Mouse (Mus musculus) layer of hippocampus, adult 9-11 months (tissue): ENCODE measurements at regions not wholly inside any gene's neighbourhood (a gene's known extent, or its start where the extent isn't known, plus 50 kb on each side); places are given as distances from the start of the nearest gene placed in this dataset.

ENCODE experiments used
- DNase-seq: peaks from one replicate; pipeline ENCODE4 v3.0.0; 2022

DNA sequence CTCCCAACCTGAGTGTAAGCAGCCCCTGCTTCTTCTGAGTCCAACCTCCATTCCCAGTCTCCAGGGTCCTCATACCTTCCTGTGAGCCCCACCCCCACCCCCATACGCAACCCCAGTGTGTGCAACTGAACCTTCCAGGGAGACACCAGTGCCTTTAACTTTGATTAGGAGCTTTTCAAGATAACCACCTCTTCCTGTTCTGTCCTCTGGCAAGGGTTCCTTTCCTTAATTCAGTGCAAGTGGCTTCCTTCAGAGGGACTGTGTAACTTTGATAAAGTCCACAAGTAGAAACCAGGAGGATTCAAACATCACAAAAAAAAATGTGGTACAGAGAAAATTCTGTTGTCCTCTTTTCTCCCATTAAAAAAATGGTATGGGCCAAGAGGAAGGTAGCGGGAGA lies 174.2 kb upstream of the Nfe2l3 start:
- DNase-seq, result no peak

- DNase-seq, result no peak
These were observed 168.9 kb upstream of the Nfe2l3 start for GRCm38 (mm10) chr6:51263595-51263994.

- no peak for DNase-seq
These were observed 167.1 kb upstream of the Nfe2l3 start for GRCm38 (mm10) chr6:51265329-51265728.

- no peak for DNase-seq
These were observed 165.7 kb upstream of the Nfe2l3 start for GRCm38 (mm10) chr6:51266721-51267120.

DNA sequence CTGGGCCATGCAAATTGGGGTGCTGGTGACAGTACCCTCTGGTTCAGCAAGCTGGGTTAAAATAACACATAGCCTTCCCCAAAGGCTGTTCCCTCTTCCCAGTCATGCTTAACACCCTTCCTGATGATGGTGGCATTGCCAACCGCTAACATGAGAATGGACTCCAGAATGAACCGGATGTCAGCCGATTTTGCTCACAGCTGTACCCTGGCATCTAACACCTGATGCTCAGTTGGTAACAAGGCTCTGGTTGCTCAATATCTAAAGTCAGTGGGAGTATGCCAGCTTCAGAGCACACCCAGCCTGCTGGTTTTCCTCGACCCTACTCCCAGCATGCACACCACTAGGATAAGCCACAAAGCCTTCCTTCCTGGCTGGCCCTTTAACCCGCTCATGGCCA lies 164.6 kb upstream of the Nfe2l3 start:
- no peak for DNase-seq

DNA sequence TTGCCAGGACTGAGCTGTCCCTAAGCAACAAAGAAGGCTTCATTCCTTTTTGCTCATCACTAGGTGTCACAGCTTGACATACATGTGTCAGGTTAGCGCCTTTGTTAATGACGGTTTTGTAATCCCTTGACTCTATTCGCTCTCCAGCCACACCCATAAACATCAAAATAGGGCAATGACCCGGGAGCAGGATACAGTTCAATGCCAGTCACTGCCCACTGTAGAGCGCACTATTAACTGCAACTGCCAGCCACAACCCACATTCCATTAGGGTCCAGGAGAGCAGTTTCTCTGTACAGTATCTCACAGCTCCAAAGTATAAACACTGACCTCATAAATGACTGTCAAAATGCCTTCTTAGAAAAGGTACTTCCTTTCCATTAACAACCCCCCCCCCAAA lies 163.5 kb upstream of the Nfe2l3 start:
- DNase-seq, result no peak

- no peak for DNase-seq
These were observed 162.9 kb upstream of the Nfe2l3 start for GRCm38 (mm10) chr6:51269617-51270016.

DNA sequence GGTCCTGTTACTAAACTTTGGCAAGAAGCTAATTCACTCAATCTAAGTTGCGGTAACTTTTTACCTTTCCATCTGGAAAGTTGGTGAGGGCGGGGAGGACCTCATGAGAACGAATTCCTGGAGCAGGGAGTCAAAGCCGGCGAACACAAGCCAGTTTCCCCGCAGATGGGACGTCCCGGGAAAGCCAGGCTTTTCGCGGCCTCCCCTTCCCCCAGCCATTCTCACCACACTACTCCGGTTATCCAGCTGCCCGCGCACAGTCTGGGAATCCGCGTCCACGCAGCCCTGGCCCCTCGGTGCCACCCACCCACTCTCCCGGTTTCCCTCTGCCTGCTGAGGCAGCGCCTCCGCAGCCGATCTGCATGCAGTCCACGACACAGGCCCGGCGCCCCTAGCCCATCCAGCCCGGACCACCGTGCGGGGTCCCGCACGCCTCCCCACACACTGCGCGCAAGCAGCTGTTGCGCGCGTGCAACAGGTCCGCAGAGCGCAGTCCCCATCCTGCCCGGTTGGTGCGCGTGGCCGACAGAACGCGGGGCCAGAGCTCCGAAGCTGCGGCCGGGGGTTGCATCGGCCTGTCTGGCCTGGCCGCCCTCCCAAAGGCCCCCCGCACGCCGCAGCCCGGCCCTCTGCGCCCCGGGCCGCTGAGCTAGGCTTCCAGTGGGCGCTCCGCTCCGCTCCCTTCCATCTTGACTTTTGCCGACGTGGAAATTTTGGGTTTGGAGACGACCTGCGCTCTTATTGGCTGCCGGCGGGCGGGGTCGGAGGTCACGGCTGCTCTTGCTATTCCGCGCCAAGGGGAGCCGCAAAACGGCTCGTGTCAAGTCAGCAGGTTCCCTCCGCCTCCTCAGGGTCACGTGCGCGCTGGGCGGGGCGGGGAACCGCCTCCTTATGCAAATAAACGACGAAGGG lies 162.0 kb upstream of the Nfe2l3 start:
- DNase-seq, result peak; percentile 51

GRCm38 (mm10) chr6:51271128-51271480 lies 161.4 kb upstream of the Nfe2l3 start:
- no peak for DNase-seq

GRCm38 (mm10) chr6:51272136-51272736 lies 160.2 kb upstream of the Nfe2l3 start:
- DNase-seq, result no peak

GRCm38 (mm10) chr6:51279491-51279890 lies 153.0 kb upstream of the Nfe2l3 start:
- no peak for DNase-seq

DNA sequence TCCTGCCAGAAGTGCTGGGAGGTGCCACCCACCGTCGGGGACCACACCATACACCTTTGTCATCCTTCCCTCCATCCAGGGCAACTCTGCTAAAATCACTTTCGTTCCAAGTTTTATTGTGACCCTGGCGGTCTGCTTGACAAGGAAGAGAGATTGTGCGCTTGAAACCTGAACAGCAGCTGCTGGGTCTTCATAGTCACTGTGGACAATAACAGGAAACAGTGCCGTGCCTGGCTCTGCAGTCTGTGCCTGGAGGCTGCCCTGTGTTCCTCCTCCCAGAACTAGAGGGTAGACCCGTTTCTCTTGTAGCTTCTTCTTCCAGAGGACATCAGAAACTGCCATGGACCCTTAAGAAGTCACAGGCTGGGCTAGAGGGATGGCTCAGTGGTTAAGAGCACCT lies 152.2 kb upstream of the Nfe2l3 start:
- DNase-seq, result no peak

- DNase-seq, result no peak
These were observed 148.4 kb upstream of the Nfe2l3 start for GRCm38 (mm10) chr6:51283916-51284706.

DNA sequence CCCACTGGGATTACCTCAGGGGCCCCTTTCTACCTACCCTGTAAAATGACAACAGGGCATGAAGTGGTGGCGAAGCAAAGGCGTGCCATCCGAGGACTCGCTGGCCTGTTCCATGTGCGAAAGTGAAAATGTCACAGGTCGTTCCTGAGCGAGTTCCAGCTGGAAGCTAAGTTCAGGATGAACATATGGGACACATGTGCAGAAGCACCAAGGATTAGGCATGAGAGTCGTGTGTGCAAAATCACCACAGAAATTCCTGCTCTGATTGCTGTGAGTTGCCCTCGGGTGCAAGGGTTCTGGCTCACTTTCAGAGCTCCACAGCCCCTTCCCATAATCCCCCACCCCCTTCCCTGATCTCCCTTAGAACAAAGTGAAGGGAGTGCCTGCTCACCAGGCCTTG lies 147.6 kb upstream of the Nfe2l3 start:
- no peak for DNase-seq

- no peak for DNase-seq
These were observed 145.6 kb upstream of the Nfe2l3 start for GRCm38 (mm10) chr6:51286836-51287235.

DNA sequence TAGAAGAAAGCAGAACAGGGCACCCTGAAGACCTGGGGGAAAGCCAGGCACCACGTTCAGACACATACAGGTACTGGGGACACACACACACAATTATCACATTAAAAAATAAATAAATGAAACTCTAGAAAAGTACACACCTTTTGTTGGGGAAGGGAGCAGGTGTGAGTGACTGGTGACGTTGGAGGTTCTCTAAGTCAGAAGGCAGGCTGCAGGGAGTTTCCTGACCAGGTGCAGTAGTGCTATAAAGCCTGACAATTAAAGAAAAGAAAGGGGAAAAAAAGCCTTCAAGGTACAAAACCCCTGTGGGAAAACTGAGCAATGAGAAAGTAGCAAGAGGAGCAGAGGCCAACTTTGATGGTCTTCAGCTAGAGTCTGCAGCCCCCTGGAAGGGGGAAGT lies 145.1 kb upstream of the Nfe2l3 start:
- DNase-seq, result no peak

GRCm38 (mm10) chr6:51287807-51288206 lies 144.7 kb upstream of the Nfe2l3 start:
- no peak for DNase-seq

- no peak for DNase-seq
These were observed 144.0 kb upstream of the Nfe2l3 start for GRCm38 (mm10) chr6:51288306-51289066.

- DNase-seq, result no peak
These were observed 143.3 kb upstream of the Nfe2l3 start for GRCm38 (mm10) chr6:51289067-51289725.

GRCm38 (mm10) chr6:51300694-51301417 lies 131.6 kb upstream of the Nfe2l3 start:
- DNase-seq, result no peak

GRCm38 (mm10) chr6:51301831-51302230 lies 130.6 kb upstream of the Nfe2l3 start:
- DNase-seq, result no peak

- DNase-seq, result no peak
These were observed 130.2 kb upstream of the Nfe2l3 start for GRCm38 (mm10) chr6:51302240-51302639.
